Mouse (Mus musculus) G1E (cell line): Measurements from ENCODE around the gene Vmn2r10. TPM values are rescaled to one million over a fixed set of nuclear protein-coding genes. Genes with fewer than 3 reads are reported as not detected.
"Not testable (repeated sequence)": the region's sequence is repeated elsewhere in the genome, so short reads cannot be mapped to it uniquely, and the experiment has no call there.

ENCODE experiments used
- ATAC-seq: 2 replicates; pipeline ENCODE4 v1.8.0; 2016; ENCODE audit warnings: mild to moderate bottlenecking; ENCODE audit not compliant: insufficient number of reproducible peaks, poor library complexity, low FRiP score, severe bottlenecking; ENCODE audit errors: extremely low read depth
- DNase-seq: peaks from one replicate; pipeline ENCODE4 v3.0.0; 2012; ENCODE audit warnings: low spot score
- H3K27me3 ChIP-seq: 2 replicates; pipeline ENCODE4 v1.6.1; 2012; ENCODE audit warnings: mild to moderate bottlenecking, low read length, inconsistent platforms; ENCODE audit not compliant: insufficient read depth
- H3K36me3 ChIP-seq: replicated peaks from 2 replicates; pipeline ENCODE3; 2012; ENCODE audit warnings: mild to moderate bottlenecking, inconsistent platforms
- H3K4me1 ChIP-seq: 2 replicates; pipeline ENCODE4 v1.6.1; 2012; ENCODE audit warnings: low read depth, low read length, inconsistent platforms, mixed read lengths; ENCODE audit not compliant: insufficient read depth
- H3K4me3 ChIP-seq: 2 replicates; pipeline ENCODE4 v1.5.1; 2012; ENCODE audit warnings: low read depth, mild to moderate bottlenecking, inconsistent platforms, low read length, moderate library complexity, mixed read lengths
- H3K9me3 ChIP-seq: replicated peaks from 2 replicates; pipeline ENCODE4 v1.6.1; 2012; ENCODE audit warnings: inconsistent platforms
- CTCF ChIP-seq: IDR thresholded peaks from 2 replicates; pipeline ENCODE4 v1.5.1; 2012; ENCODE audit warnings: low read depth, low read length, inconsistent platforms, mixed read lengths
- GATA1 ChIP-seq: IDR thresholded peaks from 2 replicates; pipeline ENCODE4 v1.6.1; 2012; ENCODE audit warnings: borderline replicate concordance, low read length, inconsistent platforms, mixed read lengths
- GATA2 ChIP-seq: IDR thresholded peaks from 2 replicates; pipeline ENCODE4 v1.6.1; 2012; ENCODE audit warnings: low read depth, low read length, inconsistent platforms, borderline replicate concordance
- POLR2AphosphoS5 ChIP-seq: IDR thresholded peaks from 2 replicates; pipeline ENCODE4 v1.6.1; 2012; ENCODE audit warnings: low read depth, low read length, inconsistent platforms; ENCODE audit not compliant: insufficient replicate concordance
- TAL1 ChIP-seq: conservative IDR thresholded peaks from 2 replicates; pipeline ENCODE4 v1.6.1; 2012; ENCODE audit warnings: low read depth, low read length, inconsistent platforms, mixed read lengths
- polyA plus RNA-seq: library from polyadenylated mRNA; stranded (reverse); fragments of >175 nt; gene quantifications from 2 replicates; pipeline ENCODE4 v1.2.3, GENCODE M21; 2012
- total RNA-seq, 2 experiments: library from RNA; stranded (forward) in 1 of 2; stranded (reverse) in 1 of 2; fragments of 200-1000 nt in 1 of 2; fragments of >200 nt in 1 of 2; fragmentation: Nextera tagmentation in 1 of 2; gene quantifications; 2 replicates each; pipeline ENCODE4 v1.2.3; 2014 to 2017

The Vmn2r10 gene
- not detected in 2 replicates for total RNA-seq (2014; fragmentation: Nextera tagmentation)
- 0.06 and 0.11 TPM in 2 replicates for total RNA-seq (2017)
- polyA plus RNA-seq, result not detected in 2 replicates

DNA sequence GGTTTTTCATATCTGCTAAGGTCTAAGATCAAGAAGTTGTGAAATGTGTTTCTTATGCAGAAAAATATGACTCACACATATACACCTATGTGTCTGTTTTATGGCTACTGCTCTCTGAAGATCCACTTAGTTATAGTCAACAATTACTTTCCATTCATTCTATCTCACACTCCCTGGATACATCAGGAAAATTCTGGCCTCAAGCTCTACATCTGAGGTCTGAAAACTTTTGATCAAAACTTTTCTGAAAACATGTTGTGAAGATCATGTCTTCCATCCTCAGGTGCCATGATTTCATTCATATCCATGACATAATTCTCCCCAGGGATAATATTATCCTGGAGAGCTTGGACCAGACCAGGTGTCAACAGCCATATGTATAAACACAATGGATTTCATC, at the start of gene Vmn2r10:
Gene Vmn2r10, minus strand, starts transcription at position 101 of the 400 bp plus-strand sequence.
- H3K9me3 ChIP-seq, H3K4me1 ChIP-seq, ATAC-seq, H3K27me3 ChIP-seq, H3K36me3 ChIP-seq, DNase-seq, H3K4me3 ChIP-seq: not testable (repeated sequence)

- no peak for DNase-seq
- Histone ChIP-seq H3K27me3 (no peaks in the 10 kb centered on the region), H3K36me3 (no peaks in the 10 kb centered on the region), H3K9me3 (no peaks in the 10 kb centered on the region), H3K4me3 (no peak overlapping the region), H3K4me1 (no peaks in the 10 kb centered on the region)
- TF ChIP-seq POLR2AphosphoS5, result no peak
- no peak for TF ChIP-seq CTCF
- no peak for TF ChIP-seq GATA2
- TF ChIP-seq GATA1, result no peak
- TF ChIP-seq TAL1, result no peak
- ATAC-seq, result no peak
Observed at GRCm38 (mm10) chr5:109055286-109055685, 49.0 kb upstream of the Vmn2r10 start.

- H3K9me3 ChIP-seq, result no peaks in the 10 kb centered on the region
- ATAC-seq (no peak), DNase-seq (no peak)
- no peaks in the 10 kb centered on the region for H3K4me1 ChIP-seq
- H3K27me3 ChIP-seq, result no peaks in the 10 kb centered on the region
- H3K36me3 ChIP-seq, result no peaks in the 10 kb centered on the region
- no peak overlapping the region for H3K4me3 ChIP-seq
- TF ChIP-seq CTCF (no peak), TAL1 (no peak), GATA2 (no peak), GATA1 (no peak), POLR2AphosphoS5 (no peak)
Observed at GRCm38 (mm10) chr5:109032591-109032990, 26.3 kb upstream of the Vmn2r10 start.

GRCm38 (mm10) chr5:108988924-108989323, 17.4 kb downstream of the Vmn2r10 start:
- H3K27me3 ChIP-seq, result no peaks in the 10 kb centered on the region
- H3K4me1 ChIP-seq, result no peaks in the 10 kb centered on the region
- ATAC-seq (no peak), DNase-seq (no peak)
- H3K4me3 ChIP-seq, result no peak overlapping the region
- no peaks in the 10 kb centered on the region for H3K36me3 ChIP-seq
- no peaks in the 10 kb centered on the region for H3K9me3 ChIP-seq
- no peak for TF ChIP-seq POLR2AphosphoS5
- no peak for TF ChIP-seq TAL1
- no peak for TF ChIP-seq GATA2
- no peak for TF ChIP-seq GATA1
- TF ChIP-seq CTCF, result no peak

Other genes starting within 250 kb of the Vmn2r10 start
- gene Rnf212, start 231.5 kb downstream of the Vmn2r10 start, total RNA-seq (2014; fragmentation: Nextera tagmentation), result not detected in 2 replicates
- not detected in 2 replicates for gene Rnf212, start 231.5 kb downstream of the Vmn2r10 start, total RNA-seq (2017)
- not detected in 2 replicates for gene Rnf212, start 231.5 kb downstream of the Vmn2r10 start, polyA plus RNA-seq
- not detected in 2 replicates for gene Tmed11, start 211.2 kb downstream of the Vmn2r10 start, total RNA-seq (2014; fragmentation: Nextera tagmentation)
- gene Tmed11, start 211.2 kb downstream of the Vmn2r10 start, total RNA-seq (2017), result not detected in 2 replicates
- gene Tmed11, start 211.2 kb downstream of the Vmn2r10 start, polyA plus RNA-seq, result not detected in 2 replicates
- not detected in 2 replicates for gene Vmn2r8, start 197.7 kb downstream of the Vmn2r10 start, total RNA-seq (2014; fragmentation: Nextera tagmentation)
- gene Vmn2r8, start 197.7 kb downstream of the Vmn2r10 start, total RNA-seq (2017), result under 0.01 and 0.05 TPM in 2 replicates
- not detected in 2 replicates for gene Vmn2r8, start 197.7 kb downstream of the Vmn2r10 start, polyA plus RNA-seq
- not detected in 2 replicates for gene Vmn2r9, start 153.9 kb downstream of the Vmn2r10 start, total RNA-seq (2014; fragmentation: Nextera tagmentation)
- under 0.01 and 0.05 TPM in 2 replicates for gene Vmn2r9, start 153.9 kb downstream of the Vmn2r10 start, total RNA-seq (2017)
- not detected in 2 replicates for gene Vmn2r9, start 153.9 kb downstream of the Vmn2r10 start, polyA plus RNA-seq
- gene Vmn2r11, start 53.0 kb upstream of the Vmn2r10 start, total RNA-seq (2014; fragmentation: Nextera tagmentation), result not detected in 2 replicates
- under 0.01 and 0.05 TPM in 2 replicates for gene Vmn2r11, start 53.0 kb upstream of the Vmn2r10 start, total RNA-seq (2017)
- gene Vmn2r11, start 53.0 kb upstream of the Vmn2r10 start, polyA plus RNA-seq, result not detected in 2 replicates
- gene Vmn2r12, start 91.4 kb upstream of the Vmn2r10 start, total RNA-seq (2014; fragmentation: Nextera tagmentation), result not detected in 2 replicates
- 0.06 and 0.16 TPM in 2 replicates for gene Vmn2r12, start 91.4 kb upstream of the Vmn2r10 start, total RNA-seq (2017)
- gene Vmn2r12, start 91.4 kb upstream of the Vmn2r10 start, polyA plus RNA-seq, result not detected in 2 replicates
- not detected in 2 replicates for gene Vmn2r13, start 185.7 kb upstream of the Vmn2r10 start, total RNA-seq (2014; fragmentation: Nextera tagmentation)
- gene Vmn2r13, start 185.7 kb upstream of the Vmn2r10 start, total RNA-seq (2017), result 0.05 and 0.06 TPM in 2 replicates
- gene Vmn2r13, start 185.7 kb upstream of the Vmn2r10 start, polyA plus RNA-seq, result not detected in 2 replicates
- not detected in 2 replicates for gene Vmn2r14, start 218.2 kb upstream of the Vmn2r10 start, total RNA-seq (2014; fragmentation: Nextera tagmentation)
- gene Vmn2r14, start 218.2 kb upstream of the Vmn2r10 start, total RNA-seq (2017), result 0.06 and 0.11 TPM in 2 replicates
- gene Vmn2r14, start 218.2 kb upstream of the Vmn2r10 start, polyA plus RNA-seq, result not detected in 2 replicates